Mouse (Mus musculus): ENCODE results near the gene Gstm7. TPM values are rescaled to one million over a fixed set of nuclear protein-coding genes. Genes with fewer than 3 reads are reported as not detected.

Gstm7 gene
- polyA plus RNA-seq, 1 experiment from 2014 or later: 83.0 TPM

- Histone ChIP-seq H3K27ac (replicated peaks; ENCODE audit: low read depth, low read length) (no peak overlapping the region), H3K4me1 (ENCODE audit: control insufficient read depth, insufficient read depth, low read length) (peaks cover 17% of the 10 kb centered on the region), H3K27me3 (ENCODE audit: control insufficient read depth, insufficient read depth, low read length) (no peaks in the 10 kb centered on the region), H3K9me3 (ENCODE audit: control insufficient read depth, low read length) (no peaks in the 10 kb centered on the region), H3K4me2 (ENCODE audit: low read length) (no peak overlapping the region), H3K9ac (replicated peaks; ENCODE audit: low read length) (no peak overlapping the region), H3K36me3 (ENCODE audit: control insufficient read depth, insufficient read depth, low read length) (no peaks in the 10 kb centered on the region), H3K4me3 (replicated peaks; ENCODE audit: low read depth, low read length) (no peak overlapping the region)
- no peak for ATAC-seq (ENCODE audit: low FRiP score, low TSS enrichment)
- no peak for DNase-seq
- WGBS: 92% methylated on average over 4 of the region's 4 CpGs
Observed at GRCm38 (mm10) chr3:107929243-107929642, 2.4 kb downstream of the Gstm7 start.

GRCm38 (mm10) chr3:107928691-107929090 lies 2.9 kb downstream of the Gstm7 start:
- WGBS: 87% methylated on average over 11 of the region's 11 CpGs
- no peaks in the 10 kb centered on the region for H3K36me3 ChIP-seq (ENCODE audit: control insufficient read depth, insufficient read depth, low read length)
- no peak overlapping the region for H3K4me3 ChIP-seq (replicated peaks; ENCODE audit: low read depth, low read length)
- H3K27me3 ChIP-seq (ENCODE audit: control insufficient read depth, insufficient read depth, low read length): no peaks in the 10 kb centered on the region
- H3K9ac ChIP-seq (replicated peaks; ENCODE audit: low read length): no peak overlapping the region
- DNase-seq (no peak), ATAC-seq (ENCODE audit: low FRiP score, low TSS enrichment) (no peak)
- no peak overlapping the region for H3K4me2 ChIP-seq (ENCODE audit: low read length)
- H3K27ac ChIP-seq (replicated peaks; ENCODE audit: low read depth, low read length): no peak overlapping the region
- peaks cover 17% of the 10 kb centered on the region for H3K4me1 ChIP-seq (ENCODE audit: control insufficient read depth, insufficient read depth, low read length)
- H3K9me3 ChIP-seq (ENCODE audit: control insufficient read depth, low read length): no peaks in the 10 kb centered on the region

GRCm38 (mm10) chr3:107927841-107928240 lies 3.8 kb downstream of the Gstm7 start:
- Histone ChIP-seq H3K4me3 (replicated peaks; ENCODE audit: low read depth, low read length) (no peak overlapping the region), H3K9ac (replicated peaks; ENCODE audit: low read length) (no peak overlapping the region), H3K36me3 (ENCODE audit: control insufficient read depth, insufficient read depth, low read length) (no peaks in the 10 kb centered on the region), H3K4me1 (ENCODE audit: control insufficient read depth, insufficient read depth, low read length) (peaks cover 17% of the 10 kb centered on the region), H3K9me3 (ENCODE audit: control insufficient read depth, low read length) (no peaks in the 10 kb centered on the region), H3K27me3 (ENCODE audit: control insufficient read depth, insufficient read depth, low read length) (no peaks in the 10 kb centered on the region), H3K27ac (replicated peaks; ENCODE audit: low read depth, low read length) (no peak overlapping the region), H3K4me2 (ENCODE audit: low read length) (no peak overlapping the region)
- no peak for ATAC-seq (ENCODE audit: low FRiP score, low TSS enrichment)
- WGBS: 59% methylated on average over 3 of the region's 3 CpGs
- no peak for DNase-seq

GRCm38 (mm10) chr3:107925335-107925734 lies 6.3 kb downstream of the Gstm7 start:
- Histone ChIP-seq H3K36me3 (ENCODE audit: control insufficient read depth, insufficient read depth, low read length) (no peaks in the 10 kb centered on the region), H3K4me3 (replicated peaks; ENCODE audit: low read depth, low read length) (no peak overlapping the region), H3K9me3 (ENCODE audit: control insufficient read depth, low read length) (no peaks in the 10 kb centered on the region), H3K9ac (replicated peaks; ENCODE audit: low read length) (no peak overlapping the region), H3K27me3 (ENCODE audit: control insufficient read depth, insufficient read depth, low read length) (no peaks in the 10 kb centered on the region), H3K27ac (replicated peaks; ENCODE audit: low read depth, low read length) (no peak overlapping the region), H3K4me2 (ENCODE audit: low read length) (no peak overlapping the region), H3K4me1 (ENCODE audit: control insufficient read depth, insufficient read depth, low read length) (peaks cover 8% of the 10 kb centered on the region; the same call in 1 of the 2 replicates)
- DNase-seq (no peak), ATAC-seq (ENCODE audit: low FRiP score, low TSS enrichment) (no peak)
- 97% methylated on average over 3 of the region's 3 CpGs for WGBS

GRCm38 (mm10) chr3:107920348-107920747 lies 11.3 kb downstream of the Gstm7 start:
- 93% methylated on average over 5 of the region's 5 CpGs for WGBS
- no peak for ATAC-seq (ENCODE audit: low FRiP score, low TSS enrichment)
- Histone ChIP-seq H3K9me3 (ENCODE audit: control insufficient read depth, low read length) (no peaks in the 10 kb centered on the region), H3K27me3 (ENCODE audit: control insufficient read depth, insufficient read depth, low read length) (no peaks in the 10 kb centered on the region), H3K36me3 (ENCODE audit: control insufficient read depth, insufficient read depth, low read length) (no peaks in the 10 kb centered on the region), H3K4me2 (ENCODE audit: low read length) (no peak overlapping the region), H3K4me3 (replicated peaks; ENCODE audit: low read depth, low read length) (no peak overlapping the region), H3K9ac (replicated peaks; ENCODE audit: low read length) (no peak overlapping the region), H3K4me1 (ENCODE audit: control insufficient read depth, insufficient read depth, low read length) (no peaks in the 10 kb centered on the region), H3K27ac (replicated peaks; ENCODE audit: low read depth, low read length) (no peak overlapping the region)
- no peak for DNase-seq

GRCm38 (mm10) chr3:107917783-107918408 lies 13.7 kb downstream of the Gstm7 start:
- no peaks in the 10 kb centered on the region for H3K36me3 ChIP-seq (ENCODE audit: control insufficient read depth, insufficient read depth, low read length)
- H3K27me3 ChIP-seq (ENCODE audit: control insufficient read depth, insufficient read depth, low read length): no peaks in the 10 kb centered on the region
- H3K9ac ChIP-seq (replicated peaks; ENCODE audit: low read length): no peak overlapping the region
- H3K4me1 ChIP-seq (ENCODE audit: control insufficient read depth, insufficient read depth, low read length): no peaks in the 10 kb centered on the region
- WGBS: 62% methylated on average over 7 of the region's 7 CpGs
- H3K4me2 ChIP-seq (ENCODE audit: low read length): no peak overlapping the region
- DNase-seq (peak; percentile 85), ATAC-seq (ENCODE audit: low FRiP score, low TSS enrichment) (peak; percentile 64; the same call in 1 of the 2 replicates)
- no peak overlapping the region for H3K4me3 ChIP-seq (replicated peaks; ENCODE audit: low read depth, low read length)
- H3K27ac ChIP-seq (replicated peaks; ENCODE audit: low read depth, low read length): no peak overlapping the region
- H3K9me3 ChIP-seq (ENCODE audit: control insufficient read depth, low read length): no peaks in the 10 kb centered on the region

GRCm38 (mm10) chr3:107917097-107917496 lies 14.5 kb downstream of the Gstm7 start:
- H3K27ac ChIP-seq (replicated peaks; ENCODE audit: low read depth, low read length): no peak overlapping the region
- no peaks in the 10 kb centered on the region for H3K27me3 ChIP-seq (ENCODE audit: control insufficient read depth, insufficient read depth, low read length)
- DNase-seq: peak; percentile 14
- WGBS: 83% methylated on average over 3 of the region's 3 CpGs
- no peak for ATAC-seq (ENCODE audit: low FRiP score, low TSS enrichment)
- H3K36me3 ChIP-seq (ENCODE audit: control insufficient read depth, insufficient read depth, low read length): no peaks in the 10 kb centered on the region
- H3K4me2 ChIP-seq (ENCODE audit: low read length): no peak overlapping the region
- no peak overlapping the region for H3K4me3 ChIP-seq (replicated peaks; ENCODE audit: low read depth, low read length)
- no peak overlapping the region for H3K9ac ChIP-seq (replicated peaks; ENCODE audit: low read length)
- H3K9me3 ChIP-seq (ENCODE audit: control insufficient read depth, low read length): no peaks in the 10 kb centered on the region
- no peaks in the 10 kb centered on the region for H3K4me1 ChIP-seq (ENCODE audit: control insufficient read depth, insufficient read depth, low read length)

GRCm38 (mm10) chr3:107916674-107917073 lies 14.9 kb downstream of the Gstm7 start:
- Histone ChIP-seq H3K27me3 (ENCODE audit: control insufficient read depth, insufficient read depth, low read length) (no peaks in the 10 kb centered on the region), H3K4me2 (ENCODE audit: low read length) (no peak overlapping the region), H3K4me3 (replicated peaks; ENCODE audit: low read depth, low read length) (no peak overlapping the region), H3K36me3 (ENCODE audit: control insufficient read depth, insufficient read depth, low read length) (no peaks in the 10 kb centered on the region), H3K4me1 (ENCODE audit: control insufficient read depth, insufficient read depth, low read length) (no peaks in the 10 kb centered on the region), H3K9me3 (ENCODE audit: control insufficient read depth, low read length) (no peaks in the 10 kb centered on the region), H3K9ac (replicated peaks; ENCODE audit: low read length) (no peak overlapping the region), H3K27ac (replicated peaks; ENCODE audit: low read depth, low read length) (no peak overlapping the region)
- ATAC-seq (ENCODE audit: low FRiP score, low TSS enrichment) (no peak), DNase-seq (no peak)
- WGBS: 77% methylated on average over 15 of the region's 15 CpGs

- Histone ChIP-seq H3K4me1 (ENCODE audit: control insufficient read depth, insufficient read depth, low read length) (no peaks in the 10 kb centered on the region), H3K9me3 (ENCODE audit: control insufficient read depth, low read length) (no peaks in the 10 kb centered on the region), H3K36me3 (ENCODE audit: control insufficient read depth, insufficient read depth, low read length) (no peaks in the 10 kb centered on the region), H3K9ac (replicated peaks; ENCODE audit: low read length) (no peak overlapping the region), H3K4me3 (replicated peaks; ENCODE audit: low read depth, low read length) (no peak overlapping the region), H3K27me3 (ENCODE audit: control insufficient read depth, insufficient read depth, low read length) (no peaks in the 10 kb centered on the region), H3K4me2 (ENCODE audit: low read length) (no peak overlapping the region), H3K27ac (replicated peaks; ENCODE audit: low read depth, low read length) (no peak overlapping the region)
- no peak for DNase-seq
- 52% methylated on average over 6 of the region's 6 CpGs for WGBS
- ATAC-seq (ENCODE audit: low FRiP score, low TSS enrichment): no peak
Observed at GRCm38 (mm10) chr3:107905942-107906341, 25.7 kb downstream of the Gstm7 start.

All from midbrain, embryonic 14.5 days (tissue).